Comparison of ENCODE assay signal across 8 mouse cellular contexts in the genomic region with DNA sequence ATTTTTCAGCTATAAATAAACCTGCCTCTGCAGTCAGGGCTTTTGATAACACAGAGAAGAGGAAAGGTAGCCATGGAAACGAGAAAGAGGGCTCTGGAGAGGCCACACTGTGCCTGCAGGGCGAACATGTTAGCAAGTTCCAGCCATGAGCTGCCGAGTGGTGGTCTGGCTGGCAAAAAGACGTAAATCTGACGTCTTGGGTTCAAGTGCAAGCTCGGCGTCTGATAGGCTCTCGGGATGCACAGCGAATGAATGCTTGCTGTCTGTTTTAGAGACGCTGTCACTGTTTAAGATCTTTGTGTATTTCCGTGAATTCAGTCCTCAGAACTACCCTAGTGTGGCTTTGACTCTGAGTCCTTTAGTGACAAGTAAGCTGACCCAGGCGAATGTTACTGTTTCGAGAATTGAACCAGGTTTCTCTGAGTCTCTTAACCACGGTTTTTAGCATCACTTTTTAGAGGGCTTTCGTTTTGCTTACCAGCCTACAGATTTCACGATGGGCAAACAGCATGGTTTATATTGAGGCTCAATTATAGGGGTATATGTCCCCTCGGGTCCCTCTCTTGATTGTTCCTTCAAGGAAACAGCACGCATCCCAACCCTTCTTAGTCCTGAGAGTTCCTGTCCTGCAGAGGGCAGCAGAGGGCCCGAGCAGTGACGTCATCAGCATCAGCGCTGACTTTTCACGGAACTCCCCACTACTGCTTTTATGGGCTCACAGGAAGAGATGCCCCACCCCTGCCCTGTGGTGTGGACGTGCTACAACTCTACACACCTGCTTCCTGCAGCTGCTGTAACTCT. TPM values are rescaled to one million over a fixed set of nuclear protein-coding genes. Genes with fewer than 3 reads are reported as not detected.
DNase-seq lines count a peak whose midpoint lies in the region; ATAC-seq and TF ChIP-seq lines count a peak whose summit lies in the region.

No protein-coding gene starts in this region.

- ATAC-seq in common myeloid progenitor, adult 5-6 weeks (replicated peaks; ENCODE audit: low read depth, poor library complexity, severe bottlenecking): peak; percentile 69
- ATAC-seq in hindbrain, postnatal 0 days: peak; percentile 70; the same call in 1 of the 2 replicates

- DNase-seq in R1 (ENCODE audit: low read depth, low spot score): peak; percentile 95
- DNase-seq in gastrocnemius, adult 2 months: peak; percentile 78
- DNase-seq in hindbrain, postnatal 0 days (ENCODE audit: low spot score): peak; percentile 85
- DNase-seq in left cerebral cortex, adult 18-20 months (ENCODE audit: low spot score in 2 of 2): peak; percentile 70 to 78
- DNase-seq in lung, postnatal 4 days: peak; percentile 84 to 91
- peak; percentile 73 for DNase-seq in retina, postnatal 1 day
- DNase-seq in thymus, postnatal 4 days: peak; percentile 94

- intact Hi-C loops in gastrocnemius, adult 2 months (cut with DNase I): loop anchor here (5.0 kb wide), 1 partner anchor 133 kb away; no protein-coding TSS in a partner anchor

- WGBS in hindbrain, postnatal 0 days: 31% methylated on average over 23 of the region's 23 CpGs

- TF ChIP-seq CTCF in gastrocnemius, adult 2 months (IDR thresholded peaks at IDR 0.05): peak; percentile 93
- peak; percentile 87 for TF ChIP-seq CTCF in hindbrain, postnatal 0 days (IDR thresholded peaks at IDR 0.05; ENCODE audit: low read depth)

- peaks cover 4% of the 10 kb centered on the region; the same call in 1 of the 2 replicates for H3K4me1 ChIP-seq in hindbrain, postnatal 0 days (ENCODE audit: insufficient read depth, low read length)

- no peak overlapping the region for H3K9ac ChIP-seq in hindbrain, postnatal 0 days (replicated peaks; ENCODE audit: low read length)

- peak overlapping the region; percentile 70 for H3K4me3 ChIP-seq in gastrocnemius, adult 2 months
- peak overlapping the region; percentile 23 for H3K4me3 ChIP-seq in hindbrain, postnatal 0 days (ENCODE audit: low read length)

- peak overlapping the region; percentile 42 for H3K4me2 ChIP-seq in hindbrain, postnatal 0 days (ENCODE audit: low read depth, low read length)

- no peaks in the 10 kb centered on the region for H3K27me3 ChIP-seq in hindbrain, postnatal 0 days (ENCODE audit: insufficient read depth, low read length)

- H3K36me3 ChIP-seq in hindbrain, postnatal 0 days (ENCODE audit: insufficient read depth, low read length): no peaks in the 10 kb centered on the region

- peak overlapping the region; percentile 57; the same call in 1 of the 2 replicates for H3K27ac ChIP-seq in gastrocnemius, adult 2 months
- peak overlapping the region; percentile 58 for H3K27ac ChIP-seq in hindbrain, postnatal 0 days

- no peaks in the 10 kb centered on the region for H3K9me3 ChIP-seq in hindbrain, postnatal 0 days (ENCODE audit: low read length)

RNA-seq across cellular contexts. Expression of gene Chrna9, which starts 20.8 kb away (rescaled TPM):
- total RNA-seq in common myeloid progenitor, adult 5-6 weeks (2017): not detected in 2 replicates
- total RNA-seq in gastrocnemius, adult 2 months (2021): 10 to 100 TPM; 16.9 to 21.3 TPM
- not detected in 2 replicates for total RNA-seq in hindbrain, postnatal 0 days (2014; rRNA removed)
- not detected in 2 replicates for polyA plus RNA-seq in hindbrain, postnatal 0 days (2015; fragmentation: Nextera tagmentation; extraction: Ambion mirVana)
- not detected for total RNA-seq in left cerebral cortex, adult 18-20 months (2021)

RNA-seq across cellular contexts. Expression of gene 9130230L23Rik, which starts 48.5 kb away (rescaled TPM):
- 0.41 TPM in 1 of 2 replicates, not detected in the other for total RNA-seq in common myeloid progenitor, adult 5-6 weeks (2017)
- under 1 TPM in 1 of 2 experiments, not detected in 1; 0.28 TPM for total RNA-seq in gastrocnemius, adult 2 months (2021)
- 0.18 TPM in 1 of 2 replicates, not detected in the other for total RNA-seq in hindbrain, postnatal 0 days (2014; rRNA removed)
- polyA plus RNA-seq in hindbrain, postnatal 0 days (2015; fragmentation: Nextera tagmentation; extraction: Ambion mirVana): 0.37 TPM in 1 of 2 replicates, not detected in the other
- total RNA-seq in left cerebral cortex, adult 18-20 months (2021): not detected

Comparison
In these comparisons a context has a peak if more than half of its experiments do, and no peak if none do; other contexts are left out.
1. Peak in every context shown above with its lines: DNase-seq, ATAC-seq, H3K4me3 ChIP-seq and H3K27ac ChIP-seq.
2. RNA of gene Chrna9, which starts 20.8 kb away (total RNA-seq): 16.9 to 21.3 TPM in gastrocnemius, adult 2 months; not detected in left cerebral cortex, adult 18-20 months, not detected in common myeloid progenitor, adult 5-6 weeks and not detected in hindbrain, postnatal 0 days; every median in the first group is over 10 times any median in the second.